Mouse (Mus musculus) frontal cortex, adult 2 months (tissue): ENCODE data around the gene Fam129a. TPM values are rescaled to one million over a fixed set of nuclear protein-coding genes. Genes with fewer than 3 reads are reported as not detected.
A peak's percentile ranks its signal among the peaks of the same experiment; 100 is the strongest.

Source experiments
- DNase-seq, 2 experiments: peaks; one replicate each; pipeline ENCODE4 v3.0.0; 2022; ENCODE audit warnings: low spot score in 1 of 2; ENCODE audit errors: extremely low spot score in 1 of 2
- polyA plus RNA-seq: library from polyadenylated mRNA; depleted of rRNA; stranded (reverse); fragments of >200 nt; gene quantifications from 2 replicates; pipeline ENCODE4 v1.2.3, GENCODE M21; 2012; rRNA removed

The Fam129a gene
- 1.8 TPM in 2 replicates for polyA plus RNA-seq

GRCm38 (mm10) chr1:151570981-151571837, at the start of gene Fam129a:
Gene Fam129a (plus strand): TSS chr1:151571186.
- DNase-seq: no peak

DNA sequence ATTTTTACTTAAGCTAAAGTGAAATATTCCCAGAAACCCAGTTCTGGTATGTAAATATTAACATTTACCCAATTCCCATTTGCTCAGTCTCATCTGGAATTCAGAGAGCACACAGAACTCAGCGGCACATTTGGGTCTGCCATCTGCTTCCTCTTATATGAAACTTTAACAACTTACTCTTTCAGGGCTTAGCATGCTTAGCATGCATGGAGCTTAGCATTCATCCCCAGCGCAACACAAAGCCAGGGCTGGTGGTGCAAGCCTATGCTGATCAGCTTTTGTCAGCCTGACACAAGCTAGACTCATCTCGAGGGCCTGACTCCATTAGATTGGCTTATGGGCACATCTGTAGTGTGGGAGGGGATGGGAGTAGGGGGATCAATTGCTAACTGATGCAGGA, 44.3 kb upstream of the Fam129a start:
- DNase-seq: peak in 1 of 2 experiments; percentile 47

DNA sequence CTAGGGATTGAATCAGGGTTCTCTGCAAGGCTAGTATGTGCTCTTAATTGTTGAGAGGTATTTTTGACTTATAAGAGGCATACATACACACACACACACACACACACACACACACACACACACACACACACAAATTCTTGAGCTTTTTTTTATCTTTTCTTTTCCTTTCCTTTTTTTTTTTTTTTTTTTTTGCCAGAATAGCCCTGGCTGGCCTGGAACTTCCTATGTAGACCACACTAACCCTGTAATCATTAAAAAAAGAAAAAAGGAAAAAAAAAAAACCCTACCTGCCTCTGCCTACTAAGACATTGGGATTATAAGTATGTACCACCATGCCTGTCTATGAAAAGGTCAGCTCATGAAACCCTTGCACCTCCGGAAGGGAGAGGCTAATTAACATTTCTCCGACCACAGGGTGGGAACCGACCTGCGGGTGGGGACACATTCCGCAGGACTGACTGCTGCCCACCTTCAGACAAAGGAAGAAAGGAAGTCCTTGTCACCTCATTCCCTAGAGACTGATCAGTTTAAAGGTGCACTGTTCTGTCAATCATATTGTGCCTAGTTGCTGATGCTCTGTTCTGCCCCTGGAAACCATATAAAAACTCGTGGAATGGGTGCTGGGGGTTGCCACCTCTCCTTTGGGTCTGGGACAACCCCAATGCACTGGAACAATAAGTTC, 27.0 kb upstream of the Fam129a start:
- DNase-seq: no peak

DNA sequence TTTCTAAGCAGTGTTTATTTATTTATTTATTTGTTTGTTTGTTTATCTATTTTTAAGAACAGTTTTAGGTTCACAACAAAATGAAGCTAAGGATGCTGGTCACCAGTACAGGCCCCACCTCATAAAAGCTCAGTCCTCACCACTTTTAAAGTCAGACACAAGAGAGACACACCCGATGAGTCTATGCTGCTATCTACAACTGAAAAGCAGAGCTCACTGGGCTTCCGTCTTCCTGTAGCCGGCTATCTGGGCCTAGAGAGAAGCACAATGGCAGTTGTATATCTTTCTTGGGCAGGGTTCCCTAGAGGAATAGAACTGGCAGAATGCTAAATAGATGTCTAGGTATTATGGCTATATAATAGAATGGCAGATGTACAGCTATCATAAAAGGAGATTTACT, 26.4 kb upstream of the Fam129a start:
- no peak for DNase-seq

- DNase-seq: no peak
Observed at GRCm38 (mm10) chr1:151545571-151545970, 25.4 kb upstream of the Fam129a start.

DNA sequence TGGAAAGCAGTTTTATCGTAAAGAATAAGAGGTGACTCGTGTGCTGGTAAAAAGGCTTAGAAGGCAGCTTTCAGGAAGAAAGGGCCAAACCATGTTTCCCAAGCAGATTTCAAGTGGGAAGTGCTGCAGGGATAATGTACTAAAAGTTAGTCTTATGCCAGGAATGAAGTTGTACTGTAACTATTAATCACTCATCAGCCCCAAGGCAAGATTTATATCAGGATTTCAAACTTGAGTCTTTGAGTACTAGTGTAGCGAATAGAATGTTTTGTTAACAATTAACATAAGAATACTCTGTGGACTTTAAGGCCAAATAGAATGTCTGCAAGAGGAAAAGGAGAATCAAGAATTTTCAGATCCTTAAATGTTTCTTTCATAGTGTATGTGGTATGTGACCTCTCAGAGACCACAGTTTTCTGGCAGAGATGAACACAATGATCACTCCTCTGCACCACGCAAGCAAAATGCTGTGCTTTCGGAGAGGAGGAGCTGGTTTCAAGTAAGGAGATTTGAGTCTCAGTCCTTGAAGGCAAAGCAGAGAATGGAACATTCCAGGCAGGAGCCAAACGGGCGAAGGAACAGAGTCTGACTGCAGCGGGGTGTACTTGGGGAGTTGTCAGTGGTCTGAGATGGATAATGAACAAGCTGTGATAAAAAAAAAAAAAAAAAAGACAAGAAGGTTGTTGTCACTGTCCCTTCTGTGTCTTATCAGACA, 21.9 kb upstream of the Fam129a start:
- no peak for DNase-seq

DNA sequence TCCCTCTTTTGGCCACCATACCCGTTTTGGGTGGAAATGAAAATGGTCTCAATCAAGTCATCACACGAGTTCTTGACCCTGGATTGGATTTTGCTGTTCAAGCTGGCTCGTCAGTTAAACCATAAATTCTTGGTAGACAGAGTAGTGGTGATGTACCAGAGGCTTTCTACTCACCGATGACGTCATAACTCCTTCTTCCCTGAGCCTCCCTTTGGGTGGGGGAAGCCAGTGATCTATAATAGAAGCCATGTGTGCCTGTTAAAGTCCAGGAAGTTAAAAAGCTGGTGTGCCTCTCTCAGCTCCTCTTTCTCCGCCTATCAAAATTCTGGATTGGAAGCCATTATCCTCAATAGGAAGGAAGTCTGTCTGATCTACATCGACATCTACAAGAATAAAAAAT, 21.2 kb upstream of the Fam129a start:
- no peak for DNase-seq

DNA sequence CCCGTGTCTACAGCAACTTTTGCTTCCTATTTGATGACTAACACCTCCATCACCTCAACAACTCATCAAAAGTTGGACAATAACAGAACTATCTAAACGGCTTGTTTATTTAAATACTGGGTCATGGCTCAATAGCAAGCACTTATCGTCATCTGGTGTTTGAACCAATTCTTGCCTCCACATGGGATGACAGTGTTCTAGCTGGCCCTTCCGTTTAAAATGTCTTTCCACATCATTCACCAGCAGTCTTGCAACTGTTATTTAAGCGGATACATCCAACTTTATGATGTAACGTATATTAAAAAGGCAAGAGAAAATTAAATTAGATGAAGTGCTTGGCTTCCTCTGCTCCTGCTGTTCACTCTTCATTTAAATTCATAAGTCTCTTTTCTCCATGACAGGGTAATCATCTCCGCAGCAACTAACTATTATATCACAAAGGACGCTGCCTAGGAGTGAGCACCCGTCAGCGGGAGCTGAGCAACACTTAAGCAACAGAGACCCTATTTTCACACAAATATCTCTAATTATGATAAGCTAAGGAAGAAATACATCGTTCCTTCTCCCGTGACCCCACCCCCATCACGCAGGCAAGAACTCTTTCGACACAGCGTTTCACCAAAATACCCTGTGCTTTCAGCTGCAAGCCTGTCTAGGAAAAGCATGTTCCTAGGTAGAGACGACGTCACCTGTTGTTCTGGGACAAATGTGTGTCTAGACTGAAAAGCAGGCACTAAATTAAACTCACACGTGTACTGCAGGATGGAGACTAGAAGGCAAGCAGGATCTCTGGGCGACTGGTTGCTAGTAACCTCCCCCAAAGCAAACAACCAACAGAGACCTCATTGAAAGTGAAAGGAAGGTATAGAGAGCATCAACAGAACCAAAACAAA, 20.2 kb upstream of the Fam129a start:
- no peak for DNase-seq

GRCm38 (mm10) chr1:151560536-151560935, 10.4 kb upstream of the Fam129a start:
- no peak for DNase-seq

GRCm38 (mm10) chr1:151563401-151563800, 7.6 kb upstream of the Fam129a start:
- DNase-seq: no peak

DNA sequence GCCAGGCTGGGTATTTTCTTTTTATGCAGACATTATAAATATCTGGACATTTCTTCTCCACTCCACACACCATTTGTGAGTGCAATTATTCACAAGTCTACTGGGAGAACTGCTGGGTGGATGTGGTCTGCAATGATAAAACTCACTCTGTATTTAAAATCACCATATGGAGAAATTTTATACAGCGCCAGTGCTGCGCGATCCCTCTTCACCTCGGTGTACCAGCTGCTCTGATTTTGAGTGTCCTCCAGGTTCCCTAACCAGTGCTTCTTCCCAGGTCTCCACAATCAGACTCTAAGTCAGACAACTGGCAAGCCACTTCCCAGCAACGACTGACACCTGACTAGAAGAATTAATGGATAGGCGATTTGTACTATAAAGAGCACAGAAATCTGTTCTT, 7.1 kb upstream of the Fam129a start:
- DNase-seq: no peak

- DNase-seq: peak; percentile 38 to 87
Observed at GRCm38 (mm10) chr1:151564377-151564776, 6.6 kb upstream of the Fam129a start.

DNA sequence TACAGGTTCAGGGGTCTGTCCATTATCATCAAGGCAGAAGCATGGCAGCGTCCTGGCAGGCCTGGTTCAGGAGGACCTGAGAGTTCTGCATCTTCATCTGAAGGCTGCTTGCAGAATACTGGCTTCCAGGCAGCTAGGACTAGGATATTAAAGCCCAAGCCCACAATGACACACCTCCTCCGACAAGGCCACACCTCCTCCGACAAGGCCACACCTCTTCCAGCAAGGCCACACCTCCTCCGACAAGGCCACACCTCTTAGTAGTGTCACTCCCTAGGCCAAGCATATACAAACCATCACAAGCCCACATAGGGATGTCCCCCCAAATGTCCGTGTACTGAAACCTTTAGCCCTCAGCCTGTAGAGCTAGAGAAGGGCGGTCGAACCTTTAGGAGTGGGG, 2.3 kb upstream of the Fam129a start:
- DNase-seq: no peak

GRCm38 (mm10) chr1:151571838-151572578, 1.0 kb downstream of the Fam129a start:
- no peak for DNase-seq

GRCm38 (mm10) chr1:151572601-151573320, 1.8 kb downstream of the Fam129a start:
- no peak for DNase-seq

DNA sequence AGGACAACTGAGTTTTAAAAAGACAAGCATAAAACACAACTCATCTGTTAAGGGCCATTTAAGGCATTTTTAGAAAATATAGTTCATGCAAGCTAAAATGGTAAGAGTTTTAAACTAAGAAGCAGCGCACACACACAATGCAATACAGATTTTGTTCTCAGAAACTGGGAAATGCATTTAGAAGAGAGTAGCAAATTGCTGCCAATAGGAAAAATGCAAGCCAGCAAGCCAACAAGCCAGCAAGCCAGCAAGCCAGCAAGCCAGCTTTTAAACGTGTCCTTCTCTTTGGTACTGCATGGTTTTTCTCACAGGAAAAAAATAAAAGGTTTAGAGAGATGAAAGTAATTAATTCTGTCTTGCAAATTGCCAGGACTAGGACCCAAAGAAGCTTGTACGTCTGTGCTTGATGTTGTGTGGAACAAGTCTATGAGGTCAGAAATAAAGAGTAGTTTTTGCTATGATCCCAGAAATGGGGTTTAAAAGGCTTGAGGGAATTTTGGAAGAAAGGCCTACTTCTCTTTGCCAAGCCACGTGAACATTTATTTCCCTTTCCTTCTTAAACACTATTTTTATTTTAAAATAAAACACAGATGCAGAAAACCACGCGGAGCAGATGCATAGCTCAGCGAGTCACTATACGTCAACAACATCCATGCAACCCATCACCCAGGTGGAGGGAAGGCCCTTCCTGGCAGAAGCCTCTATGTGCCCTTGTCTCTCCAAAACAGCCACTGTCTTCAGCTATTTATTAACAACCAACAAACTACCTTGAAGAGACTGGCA, 9.4 kb downstream of the Fam129a start:
- DNase-seq: peak in 1 of 2 experiments; percentile 22

GRCm38 (mm10) chr1:151581454-151581853, 10.5 kb downstream of the Fam129a start:
- DNase-seq: peak in 1 of 2 experiments; percentile 17

DNA sequence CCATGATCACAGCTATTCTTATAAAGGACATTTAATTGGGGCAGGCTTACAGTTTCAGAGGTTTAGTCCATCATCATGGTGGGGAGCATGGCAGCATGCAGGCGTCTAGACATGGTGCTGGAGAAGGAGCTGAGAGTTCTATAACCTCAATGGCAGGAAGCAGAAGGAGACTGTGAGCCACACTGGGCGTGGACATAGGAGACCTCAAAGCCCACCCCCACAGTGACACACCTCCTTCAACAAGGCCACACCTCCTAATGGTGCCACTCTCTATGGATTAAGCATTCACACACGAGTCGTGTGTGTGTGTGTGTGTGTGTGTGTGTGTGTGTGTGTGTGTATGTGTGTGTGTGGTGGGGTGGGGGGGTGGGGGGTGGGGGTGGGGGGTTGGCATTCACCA, 11.0 kb downstream of the Fam129a start:
- DNase-seq: no peak
